Mouse (Mus musculus) forebrain, embryonic 14.5 days (tissue): ENCODE data around the gene Rpusd1. TPM values are rescaled to one million over a fixed set of nuclear protein-coding genes. Genes with fewer than 3 reads are reported as not detected.
A peak's percentile ranks its signal among the peaks of the same experiment; 100 is the strongest.

Source experiments
- ATAC-seq: fragments of 200-750 bp; cut with Nextera tagmentation; 2 replicates; pipeline ENCODE4 v1.8.0; 2017; ENCODE audit warnings: mild to moderate bottlenecking, moderate library complexity
- DNase-seq: peaks from one replicate; pipeline ENCODE4 v3.0.0-alpha.2; 2015; ENCODE audit warnings: low spot score
- H3K27ac ChIP-seq: fragments of 300-500 bp; sonication (generic); 2 replicates; pipeline ENCODE4 v1.5.1; 2014; ENCODE audit warnings: low read depth, mild to moderate bottlenecking, control low read depth, low read length, moderate library complexity
- H3K27me3 ChIP-seq: fragments of 300-500 bp; sonication (generic); replicated peaks from 2 replicates; pipeline ENCODE4 v1.6.1; 2014; ENCODE audit warnings: low read length, control low read depth, mixed read lengths; ENCODE audit not compliant: control insufficient read depth, insufficient read depth
- H3K36me3 ChIP-seq: fragments of 300-500 bp; sonication (generic); 2 replicates; pipeline ENCODE4 v1.6.1; 2014; ENCODE audit warnings: low read length, control low read depth; ENCODE audit not compliant: control insufficient read depth, insufficient read depth
- H3K4me1 ChIP-seq: fragments of 300-500 bp; sonication (generic); 2 replicates; pipeline ENCODE4 v1.6.1; 2014; ENCODE audit warnings: antibody characterized with exemption, low read length, control low read depth; ENCODE audit not compliant: control insufficient read depth, insufficient read depth
- H3K4me2 ChIP-seq: fragments of 300-500 bp; sonication (generic); 2 replicates; pipeline ENCODE4 v1.6.1; 2014; ENCODE audit warnings: mild to moderate bottlenecking, control low read depth, low read length
- H3K4me3 ChIP-seq: fragments of 300-500 bp; sonication (generic); 2 replicates; pipeline ENCODE4 v1.5.1; 2014; ENCODE audit warnings: low read depth, low read length, control low read depth
- H3K9ac ChIP-seq: fragments of 300-500 bp; sonication (generic); 2 replicates; pipeline ENCODE4 v1.6.1; 2014; ENCODE audit warnings: mild to moderate bottlenecking, low read length, control low read depth, moderate library complexity
- H3K9me3 ChIP-seq: fragments of 300-500 bp; sonication (generic); replicated peaks from 2 replicates; pipeline ENCODE4 v1.6.1; 2016; ENCODE audit warnings: low read length, control low read depth, mixed read lengths; ENCODE audit not compliant: control insufficient read depth
- WGBS: fragments of 180-500 bp; shearing (Covaris S2); extraction: QIAGEN DNeasy Blood & Tissue Kit; methylation state at CpG from one replicate; pipeline ENCODE4 v1.1.7; 2014; 5-methylcytosine and 5-hydroxymethylcytosine counted together
- polyA plus RNA-seq: library from polyadenylated mRNA; unstranded; fragments of >200 nt; fragmentation: Nextera tagmentation; extraction: Ambion mirVana; gene quantifications from 2 replicates; pipeline ENCODE4 v1.2.1, GENCODE M21; 2014

Rpusd1 gene
- polyA plus RNA-seq, 1 experiment from 2014 or later: 26.6 TPM

GRCm38 (mm10) chr17:25700863-25701496, 26.5 kb upstream of the Rpusd1 start:
- DNase-seq (no peak), ATAC-seq (no peak)
- H3K27me3 ChIP-seq: no peaks in the 10 kb centered on the region
- H3K4me1 ChIP-seq: no peaks in the 10 kb centered on the region
- no peaks in the 10 kb centered on the region for H3K9me3 ChIP-seq
- no peak overlapping the region for H3K4me2 ChIP-seq
- WGBS: 59% methylated on average over 9 of the region's 9 CpGs
- no peak overlapping the region for H3K4me3 ChIP-seq
- H3K36me3 ChIP-seq: no peaks in the 10 kb centered on the region
- no peak overlapping the region for H3K27ac ChIP-seq
- no peak overlapping the region for H3K9ac ChIP-seq

GRCm38 (mm10) chr17:25709994-25710393, 17.5 kb upstream of the Rpusd1 start:
- H3K9ac ChIP-seq: no peak overlapping the region
- H3K4me1 ChIP-seq: no peaks in the 10 kb centered on the region
- ATAC-seq (no peak), DNase-seq (no peak)
- no peak overlapping the region for H3K27ac ChIP-seq
- H3K4me2 ChIP-seq: no peak overlapping the region
- WGBS: 93% methylated on average over 2 of the region's 2 CpGs
- H3K9me3 ChIP-seq: no peaks in the 10 kb centered on the region
- no peaks in the 10 kb centered on the region for H3K27me3 ChIP-seq
- no peak overlapping the region for H3K4me3 ChIP-seq
- H3K36me3 ChIP-seq: no peaks in the 10 kb centered on the region

GRCm38 (mm10) chr17:25711136-25711535, 16.3 kb upstream of the Rpusd1 start:
- 81% methylated on average over 4 of the region's 4 CpGs for WGBS
- 0 out of 2 replicates have a peak, but pooled peaks cover 2% of the 10 kb centered on the region for H3K27me3 ChIP-seq
- H3K9me3 ChIP-seq: no peaks in the 10 kb centered on the region
- H3K9ac ChIP-seq: no peak overlapping the region
- H3K4me3 ChIP-seq: no peak overlapping the region
- DNase-seq (no peak), ATAC-seq (no peak)
- H3K4me1 ChIP-seq: no peaks in the 10 kb centered on the region
- no peak overlapping the region for H3K27ac ChIP-seq
- H3K4me2 ChIP-seq: no peak overlapping the region
- H3K36me3 ChIP-seq: no peaks in the 10 kb centered on the region

DNA sequence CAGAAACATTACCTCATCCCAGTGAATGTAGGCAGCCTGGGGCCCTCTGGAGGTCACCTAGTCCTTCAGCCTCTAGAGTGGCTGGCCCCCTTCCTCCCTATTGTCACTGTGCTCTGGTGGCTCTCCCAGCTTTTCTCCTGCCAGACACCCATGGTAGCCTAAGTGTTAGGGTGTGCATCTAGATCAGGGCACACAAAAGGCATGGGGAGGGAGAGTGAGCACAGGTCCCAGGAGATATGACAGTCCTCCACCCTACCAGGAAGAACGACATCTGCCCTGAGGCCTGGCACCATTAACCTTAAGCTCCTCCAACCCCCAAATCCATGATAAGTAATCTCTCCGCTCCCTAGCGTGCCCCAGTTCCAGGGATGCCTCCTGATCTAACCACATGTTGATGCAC, 11.8 kb upstream of the Rpusd1 start:
- H3K36me3 ChIP-seq: peaks cover 10% of the 10 kb centered on the region; the same call in 1 of the 2 replicates
- H3K9me3 ChIP-seq: no peaks in the 10 kb centered on the region
- H3K9ac ChIP-seq: no peak overlapping the region
- no peaks in the 10 kb centered on the region for H3K4me1 ChIP-seq
- peaks cover 19% of the 10 kb centered on the region for H3K27me3 ChIP-seq
- no peak overlapping the region for H3K27ac ChIP-seq
- DNase-seq (no peak), ATAC-seq (no peak)
- H3K4me2 ChIP-seq: no peak overlapping the region
- no peak overlapping the region for H3K4me3 ChIP-seq
- 70% methylated on average over 3 of the region's 3 CpGs for WGBS

GRCm38 (mm10) chr17:25716130-25716529, 11.3 kb upstream of the Rpusd1 start:
- Histone ChIP-seq H3K4me1 (no peaks in the 10 kb centered on the region), H3K27ac (no peak overlapping the region), H3K4me3 (no peak overlapping the region), H3K9me3 (no peaks in the 10 kb centered on the region), H3K36me3 (peaks cover 14% of the 10 kb centered on the region; the same call in 1 of the 2 replicates), H3K9ac (no peak overlapping the region), H3K4me2 (no peak overlapping the region), H3K27me3 (peaks cover 19% of the 10 kb centered on the region)
- 2% methylated on average over 6 of the region's 6 CpGs for WGBS
- DNase-seq (no peak), ATAC-seq (no peak)

DNA sequence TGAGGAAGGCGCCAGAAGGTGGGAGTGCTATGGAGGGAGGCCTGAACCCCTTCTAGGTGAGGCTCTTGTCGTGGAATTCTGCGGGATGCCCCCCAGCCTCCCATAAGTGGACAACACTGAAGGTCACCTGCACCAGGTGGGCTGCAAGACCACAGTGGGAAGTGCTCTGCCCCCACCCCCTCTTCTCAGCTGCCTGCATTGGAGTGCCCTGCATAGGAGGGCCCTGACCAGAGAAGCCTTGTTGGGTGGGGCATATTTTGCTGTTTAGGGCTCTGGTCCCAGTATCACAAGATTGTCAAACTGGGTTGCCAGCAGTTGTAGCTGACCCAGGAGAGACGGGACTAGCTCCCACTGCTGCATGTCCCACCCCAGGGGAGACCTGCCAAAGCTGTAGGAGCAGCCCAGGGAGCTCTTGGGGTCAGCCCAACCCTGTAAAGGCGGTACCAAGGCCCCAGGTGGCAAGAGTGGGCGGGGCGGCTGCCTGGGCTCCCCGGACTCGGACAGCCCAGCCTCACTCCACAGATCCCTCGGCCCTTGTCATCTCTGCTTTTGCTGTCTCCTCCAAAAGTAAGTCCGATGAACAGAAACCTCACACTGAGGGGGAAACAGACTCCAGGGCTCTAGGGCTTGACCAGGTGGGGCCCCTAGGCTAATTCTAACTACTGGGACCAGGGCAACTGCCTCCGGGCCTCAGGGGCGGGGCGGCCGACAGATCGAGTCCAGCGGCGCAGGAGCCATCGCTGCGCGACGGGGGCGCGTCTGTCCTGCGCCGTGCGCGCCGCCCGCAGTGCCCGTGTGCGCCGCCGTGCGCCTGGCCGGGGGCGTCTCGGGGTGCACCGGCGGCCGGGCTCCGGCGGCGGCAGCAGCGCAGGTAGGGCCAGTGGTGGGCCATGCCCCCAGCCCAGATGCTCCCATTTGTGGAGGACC, 10.5 kb upstream of the Rpusd1 start, which contains the start of gene Gng13:
TSS of gene Gng13 (plus strand) at position 461 of the 927 bp plus-strand sequence.
- Histone ChIP-seq H3K27me3 (peaks cover 19% of the 10 kb centered on the region), H3K27ac (no peak within 1 kb of the TSS), H3K4me2 (peak within 1 kb of the TSS; percentile 54), H3K9me3 (no peaks in the 10 kb centered on the region), H3K9ac (peak within 1 kb of the TSS; percentile 48), H3K4me3 (peak within 1 kb of the TSS; percentile 24), H3K4me1 (no peaks in the 10 kb centered on the region), H3K36me3 (peaks cover 19% of the 10 kb centered on the region; the same call in 1 of the 2 replicates)
- no peak for DNase-seq
- 2% methylated on average over 45 of the region's 45 CpGs for WGBS
- no peak for ATAC-seq

GRCm38 (mm10) chr17:25717691-25718090, 9.8 kb upstream of the Rpusd1 start:
- Histone ChIP-seq H3K9me3 (no peaks in the 10 kb centered on the region), H3K4me1 (no peaks in the 10 kb centered on the region), H3K36me3 (peaks cover 19% of the 10 kb centered on the region; the same call in 1 of the 2 replicates), H3K4me2 (peak overlapping the region; percentile 54), H3K4me3 (peak overlapping the region; percentile 24), H3K9ac (peak overlapping the region; percentile 48), H3K27ac (no peak overlapping the region), H3K27me3 (peaks cover 19% of the 10 kb centered on the region)
- ATAC-seq (no peak), DNase-seq (no peak)
- WGBS: 7% methylated on average over 6 of the region's 6 CpGs

DNA sequence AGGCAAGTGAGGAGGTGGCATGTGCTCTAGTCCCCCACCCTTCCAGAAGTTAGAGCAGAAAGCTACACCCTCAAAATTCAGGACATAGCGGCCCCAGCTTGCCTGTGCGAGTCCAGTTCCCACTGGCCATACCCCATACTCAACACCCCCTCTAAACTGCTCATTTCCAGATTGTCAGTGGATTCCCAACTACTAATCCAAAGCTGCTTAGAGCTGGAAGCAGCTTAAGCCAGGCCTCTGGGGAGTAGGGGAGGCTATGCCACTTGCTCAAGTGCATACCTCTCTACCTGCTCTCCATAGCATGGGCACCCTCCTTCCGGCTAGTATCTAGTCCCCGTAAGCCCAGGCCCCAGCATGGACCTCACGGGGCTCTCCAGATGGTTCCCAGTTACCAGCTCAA, 6.0 kb upstream of the Rpusd1 start:
- no peak for ATAC-seq
- peaks cover 6% of the 10 kb centered on the region for H3K4me1 ChIP-seq
- H3K36me3 ChIP-seq: peaks cover 21% of the 10 kb centered on the region; the same call in 1 of the 2 replicates
- no peak overlapping the region for H3K27ac ChIP-seq
- H3K9ac ChIP-seq: no peak overlapping the region
- H3K27me3 ChIP-seq: peaks cover 15% of the 10 kb centered on the region
- H3K9me3 ChIP-seq: no peaks in the 10 kb centered on the region
- no peak for DNase-seq
- WGBS: 96% methylated on average over 5 of the region's 5 CpGs
- no peak overlapping the region for H3K4me3 ChIP-seq
- H3K4me2 ChIP-seq: no peak overlapping the region
